Mouse (Mus musculus): ENCODE measurements at regions not wholly inside any gene's neighbourhood (a gene's known extent, or its start where the extent isn't known, plus 50 kb on each side); places are given as distances from the start of the nearest gene placed in this dataset.

GRCm38 (mm10) chr3:157754826-157755225 lies 170.1 kb downstream of the Cth start:
- Histone ChIP-seq H3K4me1 (ENCODE audit: control insufficient read depth, insufficient read depth, low read length) (no peaks in the 10 kb centered on the region), H3K27me3 (replicated peaks; ENCODE audit: control insufficient read depth, insufficient read depth, low read length) (no peaks in the 10 kb centered on the region), H3K9me3 (replicated peaks; ENCODE audit: control insufficient read depth, low read length) (no peaks in the 10 kb centered on the region), H3K9ac (ENCODE audit: low read length) (no peak overlapping the region), H3K4me2 (ENCODE audit: low read length) (no peak overlapping the region), H3K4me3 (ENCODE audit: low read depth, low read length) (no peak overlapping the region), H3K27ac (ENCODE audit: low read depth, low read length) (no peak overlapping the region), H3K36me3 (ENCODE audit: control insufficient read depth, insufficient read depth, low read length) (no peaks in the 10 kb centered on the region)
- DNase-seq (ENCODE audit: low spot score) (no peak), ATAC-seq (no peak)
- 82% methylated on average over 4 of the region's 4 CpGs for WGBS

- Histone ChIP-seq H3K4me2 (ENCODE audit: low read length) (no peak overlapping the region), H3K27me3 (replicated peaks; ENCODE audit: control insufficient read depth, insufficient read depth, low read length) (no peaks in the 10 kb centered on the region), H3K9me3 (replicated peaks; ENCODE audit: control insufficient read depth, low read length) (no peaks in the 10 kb centered on the region), H3K27ac (ENCODE audit: low read depth, low read length) (no peak overlapping the region), H3K9ac (ENCODE audit: low read length) (no peak overlapping the region), H3K36me3 (ENCODE audit: control insufficient read depth, insufficient read depth, low read length) (no peaks in the 10 kb centered on the region), H3K4me3 (ENCODE audit: low read depth, low read length) (no peak overlapping the region), H3K4me1 (ENCODE audit: control insufficient read depth, insufficient read depth, low read length) (no peaks in the 10 kb centered on the region)
- WGBS = 74% methylated on average over 3 of the region's 3 CpGs
- ATAC-seq = no peak
- no peak for DNase-seq (ENCODE audit: low spot score)
Observed at GRCm38 (mm10) chr3:157750266-157750665, 174.6 kb downstream of the Cth start.

- Histone ChIP-seq H3K9me3 (replicated peaks; ENCODE audit: control insufficient read depth, low read length) (no peaks in the 10 kb centered on the region), H3K27ac (ENCODE audit: low read depth, low read length) (no peak overlapping the region), H3K4me1 (ENCODE audit: control insufficient read depth, insufficient read depth, low read length) (no peaks in the 10 kb centered on the region), H3K9ac (ENCODE audit: low read length) (no peak overlapping the region), H3K27me3 (replicated peaks; ENCODE audit: control insufficient read depth, insufficient read depth, low read length) (no peaks in the 10 kb centered on the region), H3K4me2 (ENCODE audit: low read length) (no peak overlapping the region), H3K4me3 (ENCODE audit: low read depth, low read length) (no peak overlapping the region), H3K36me3 (ENCODE audit: control insufficient read depth, insufficient read depth, low read length) (no peaks in the 10 kb centered on the region)
- WGBS = 70% methylated on average over 3 of the region's 3 CpGs
- DNase-seq (ENCODE audit: low spot score) = no peak
- ATAC-seq = no peak
Observed at GRCm38 (mm10) chr3:157748395-157749037, 176.4 kb downstream of the Cth start.

- Histone ChIP-seq H3K4me2 (ENCODE audit: low read length) (no peak overlapping the region), H3K4me1 (ENCODE audit: control insufficient read depth, insufficient read depth, low read length) (no peaks in the 10 kb centered on the region), H3K36me3 (ENCODE audit: control insufficient read depth, insufficient read depth, low read length) (no peaks in the 10 kb centered on the region), H3K9ac (ENCODE audit: low read length) (no peak overlapping the region), H3K27me3 (replicated peaks; ENCODE audit: control insufficient read depth, insufficient read depth, low read length) (no peaks in the 10 kb centered on the region), H3K9me3 (replicated peaks; ENCODE audit: control insufficient read depth, low read length) (no peaks in the 10 kb centered on the region), H3K27ac (ENCODE audit: low read depth, low read length) (no peak overlapping the region), H3K4me3 (ENCODE audit: low read depth, low read length) (no peak overlapping the region)
- no peak for DNase-seq (ENCODE audit: low spot score)
- 96% methylated on average over 1 of the region's 1 CpGs for WGBS
- no peak for ATAC-seq
Observed at GRCm38 (mm10) chr3:157743000-157743399, 176.3 kb downstream of the Ptger3 start.

GRCm38 (mm10) chr3:157739628-157740294 lies 173.1 kb downstream of the Ptger3 start:
- no peak overlapping the region for H3K4me3 ChIP-seq (ENCODE audit: low read depth, low read length)
- 100% methylated on average over 1 of the region's 1 CpGs for WGBS
- H3K9me3 ChIP-seq (replicated peaks; ENCODE audit: control insufficient read depth, low read length) = no peaks in the 10 kb centered on the region
- no peak overlapping the region for H3K9ac ChIP-seq (ENCODE audit: low read length)
- no peaks in the 10 kb centered on the region for H3K4me1 ChIP-seq (ENCODE audit: control insufficient read depth, insufficient read depth, low read length)
- H3K4me2 ChIP-seq (ENCODE audit: low read length) = no peak overlapping the region
- no peak for ATAC-seq
- H3K27me3 ChIP-seq (replicated peaks; ENCODE audit: control insufficient read depth, insufficient read depth, low read length) = no peaks in the 10 kb centered on the region
- no peak overlapping the region for H3K27ac ChIP-seq (ENCODE audit: low read depth, low read length)
- no peak for DNase-seq (ENCODE audit: low spot score)
- H3K36me3 ChIP-seq (ENCODE audit: control insufficient read depth, insufficient read depth, low read length) = no peaks in the 10 kb centered on the region

GRCm38 (mm10) chr3:157732136-157732940 lies 165.6 kb downstream of the Ptger3 start:
- Histone ChIP-seq H3K27ac (ENCODE audit: low read depth, low read length) (no peak overlapping the region), H3K9me3 (replicated peaks; ENCODE audit: control insufficient read depth, low read length) (no peaks in the 10 kb centered on the region), H3K27me3 (replicated peaks; ENCODE audit: control insufficient read depth, insufficient read depth, low read length) (no peaks in the 10 kb centered on the region), H3K4me3 (ENCODE audit: low read depth, low read length) (no peak overlapping the region), H3K9ac (ENCODE audit: low read length) (no peak overlapping the region), H3K4me1 (ENCODE audit: control insufficient read depth, insufficient read depth, low read length) (no peaks in the 10 kb centered on the region), H3K4me2 (ENCODE audit: low read length) (no peak overlapping the region), H3K36me3 (ENCODE audit: control insufficient read depth, insufficient read depth, low read length) (no peaks in the 10 kb centered on the region)
- ATAC-seq (peak; percentile 87), DNase-seq (ENCODE audit: low spot score) (peak; percentile 74)
- 13% methylated on average over 4 of the region's 4 CpGs for WGBS

- no peak overlapping the region for H3K4me2 ChIP-seq (ENCODE audit: low read length)
- ATAC-seq (no peak), DNase-seq (ENCODE audit: low spot score) (no peak)
- no peaks in the 10 kb centered on the region for H3K27me3 ChIP-seq (replicated peaks; ENCODE audit: control insufficient read depth, insufficient read depth, low read length)
- H3K4me1 ChIP-seq (ENCODE audit: control insufficient read depth, insufficient read depth, low read length) = no peaks in the 10 kb centered on the region
- no peaks in the 10 kb centered on the region for H3K9me3 ChIP-seq (replicated peaks; ENCODE audit: control insufficient read depth, low read length)
- H3K27ac ChIP-seq (ENCODE audit: low read depth, low read length) = no peak overlapping the region
- H3K9ac ChIP-seq (ENCODE audit: low read length) = no peak overlapping the region
- WGBS = 54% methylated on average over 1 of the region's 1 CpGs
- H3K4me3 ChIP-seq (ENCODE audit: low read depth, low read length) = no peak overlapping the region
- H3K36me3 ChIP-seq (ENCODE audit: control insufficient read depth, insufficient read depth, low read length) = no peaks in the 10 kb centered on the region
Observed at GRCm38 (mm10) chr3:157729711-157730367, 163.1 kb downstream of the Ptger3 start.

GRCm38 (mm10) chr3:157724542-157724941 lies 157.8 kb downstream of the Ptger3 start:
- H3K36me3 ChIP-seq (ENCODE audit: control insufficient read depth, insufficient read depth, low read length) = no peaks in the 10 kb centered on the region
- ATAC-seq = no peak
- no peak overlapping the region for H3K27ac ChIP-seq (ENCODE audit: low read depth, low read length)
- WGBS = 82% methylated on average over 1 of the region's 1 CpGs
- DNase-seq (ENCODE audit: low spot score) = no peak
- H3K4me2 ChIP-seq (ENCODE audit: low read length) = no peak overlapping the region
- no peaks in the 10 kb centered on the region for H3K27me3 ChIP-seq (replicated peaks; ENCODE audit: control insufficient read depth, insufficient read depth, low read length)
- no peaks in the 10 kb centered on the region for H3K9me3 ChIP-seq (replicated peaks; ENCODE audit: control insufficient read depth, low read length)
- H3K4me1 ChIP-seq (ENCODE audit: control insufficient read depth, insufficient read depth, low read length) = no peaks in the 10 kb centered on the region
- no peak overlapping the region for H3K9ac ChIP-seq (ENCODE audit: low read length)
- no peak overlapping the region for H3K4me3 ChIP-seq (ENCODE audit: low read depth, low read length)
